Mouse (Mus musculus): ENCODE data around the gene Btbd17. TPM values are rescaled to one million over a fixed set of nuclear protein-coding genes. Genes with fewer than 3 reads are reported as not detected.

The Btbd17 gene
- not detected in 2 replicates for polyA plus RNA-seq (2015; fragmentation: Nextera tagmentation; extraction: Ambion mirVana)

DNA sequence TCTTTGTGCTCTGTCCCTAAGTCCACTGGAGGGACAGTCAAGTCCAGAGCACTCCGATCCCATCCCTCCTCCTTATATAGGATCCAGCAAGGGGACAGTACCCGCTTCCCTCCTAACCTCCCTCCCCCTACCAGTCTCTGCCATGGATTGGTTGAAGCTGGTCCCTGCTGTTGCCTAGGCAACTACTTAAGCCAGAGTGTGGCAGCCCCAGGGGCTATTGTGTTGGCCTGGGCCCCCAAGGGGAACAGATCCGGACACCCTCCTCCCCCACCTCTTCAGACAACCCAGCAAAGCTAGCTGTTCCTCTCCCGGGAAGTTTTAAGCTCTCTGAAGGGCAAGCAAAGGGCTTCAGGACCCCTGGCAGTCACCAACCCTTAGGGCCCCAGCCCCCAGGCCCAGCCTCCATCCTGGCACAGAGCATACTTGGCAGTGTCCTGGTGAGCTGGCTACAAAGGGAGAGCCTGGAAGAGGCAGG lies at the start of gene Btbd17:
TSS of gene Btbd17 (minus strand) at position 98 of the 475 bp plus-strand sequence.
- H3K9me3 ChIP-seq (replicated peaks; ENCODE audit: control insufficient read depth, low read length) = no peaks in the 10 kb centered on the region
- ATAC-seq (replicated peaks; ENCODE audit: extremely low read depth, insufficient read depth, low FRiP score) = no peak
- peak within 1 kb of the TSS; percentile 47 for H3K4me3 ChIP-seq (ENCODE audit: low read length)
- peak within 1 kb of the TSS; percentile 66 for H3K4me2 ChIP-seq (ENCODE audit: low read depth, low read length)
- peak within 1 kb of the TSS; percentile 38; the same call in 1 of the 2 replicates for H3K9ac ChIP-seq (ENCODE audit: low read length)
- H3K27me3 ChIP-seq (ENCODE audit: control insufficient read depth, insufficient read depth, low read length) = peaks cover 34% of the 10 kb centered on the region
- WGBS = 10% methylated on average over 4 of the region's 4 CpGs
- H3K27ac ChIP-seq (ENCODE audit: low read length) = no peak within 1 kb of the TSS
- no peaks in the 10 kb centered on the region for H3K36me3 ChIP-seq (ENCODE audit: control insufficient read depth, insufficient read depth)
- peaks cover 7% of the 10 kb centered on the region for H3K4me1 ChIP-seq (ENCODE audit: control insufficient read depth, insufficient read depth, low read length)

DNA sequence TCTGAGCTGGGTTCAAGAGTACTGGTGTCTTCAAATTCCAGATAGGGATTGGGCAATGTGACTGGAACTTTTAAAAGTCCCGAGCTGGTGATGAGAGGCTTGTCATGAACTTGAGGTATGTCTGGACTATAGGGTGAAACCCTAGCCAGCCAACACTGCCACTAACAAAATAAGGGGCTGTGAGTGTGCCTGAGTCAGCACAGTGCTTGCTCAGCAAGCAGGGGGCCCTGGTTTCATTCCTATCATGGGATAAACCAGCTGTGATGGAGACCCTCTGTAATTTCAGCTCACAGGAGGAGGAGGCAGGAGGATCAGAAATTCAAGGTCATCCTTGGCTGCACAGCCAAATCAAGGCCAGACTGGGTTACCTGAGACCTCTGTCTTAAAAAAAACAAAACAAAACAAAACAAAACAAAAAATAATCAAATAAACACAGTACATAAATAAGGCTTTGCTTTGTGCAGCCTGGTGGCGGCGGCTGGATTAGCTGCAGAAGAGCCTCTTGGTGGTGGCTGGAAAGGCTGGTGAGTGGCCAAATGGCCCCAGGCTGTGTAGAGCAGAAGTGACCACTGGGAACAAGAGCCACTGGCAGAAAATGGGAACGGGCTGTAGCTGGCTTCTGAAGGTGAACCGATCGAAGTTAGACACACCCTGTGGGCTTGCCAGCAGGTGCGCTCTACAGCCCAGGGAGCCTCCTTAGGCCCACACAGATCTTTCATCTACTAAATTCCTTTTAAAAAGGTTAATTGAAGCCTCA lies 48.9 kb upstream of the Btbd17 start:
- H3K9ac ChIP-seq (ENCODE audit: low read length) = no peak overlapping the region; the same call in 1 of the 2 replicates
- no peak overlapping the region for H3K4me3 ChIP-seq (ENCODE audit: low read length)
- H3K4me1 ChIP-seq (ENCODE audit: control insufficient read depth, insufficient read depth, low read length) = peaks cover 9% of the 10 kb centered on the region
- no peak overlapping the region for H3K4me2 ChIP-seq (ENCODE audit: low read depth, low read length)
- no peaks in the 10 kb centered on the region for H3K36me3 ChIP-seq (ENCODE audit: control insufficient read depth, insufficient read depth)
- 71% methylated on average over 7 of the region's 7 CpGs for WGBS
- peaks cover 3% of the 10 kb centered on the region for H3K9me3 ChIP-seq (replicated peaks; ENCODE audit: control insufficient read depth, low read length)
- peak overlapping the region; percentile 70 for H3K27ac ChIP-seq (ENCODE audit: low read length)
- H3K27me3 ChIP-seq (ENCODE audit: control insufficient read depth, insufficient read depth, low read length) = peaks cover 3% of the 10 kb centered on the region
- ATAC-seq (replicated peaks; ENCODE audit: extremely low read depth, insufficient read depth, low FRiP score) = no peak

DNA sequence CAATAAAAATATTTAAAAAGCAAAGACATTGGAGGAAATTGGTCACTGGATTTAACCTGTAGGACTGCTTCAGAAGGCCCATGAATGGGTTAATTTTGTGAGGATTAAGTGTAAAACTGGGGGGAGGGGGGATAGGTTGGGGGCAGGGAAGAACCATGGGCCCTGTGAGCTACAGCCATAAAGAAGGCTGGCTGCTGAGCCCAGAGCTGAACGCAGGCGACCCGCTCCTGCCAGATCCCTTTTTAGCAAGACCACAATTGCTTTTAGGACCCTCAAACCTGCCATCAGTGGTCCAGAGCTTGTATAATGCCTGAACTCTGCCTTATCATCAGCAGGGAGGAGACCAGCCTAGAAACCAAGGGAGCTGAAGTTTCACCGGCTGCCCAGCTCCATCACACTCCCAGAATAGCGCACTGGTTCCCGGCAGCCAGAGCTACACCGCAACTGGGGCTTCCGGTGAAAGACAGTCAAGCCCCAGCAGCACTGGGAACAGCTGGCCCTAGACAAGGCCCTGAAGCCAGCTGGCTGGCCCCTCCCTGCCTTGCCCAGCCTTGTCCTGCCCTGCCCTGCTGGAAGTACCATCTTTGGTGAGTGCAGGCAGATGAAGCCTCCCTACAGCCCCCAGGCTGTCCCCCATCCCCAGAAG lies 48.2 kb upstream of the Btbd17 start:
- peak overlapping the region; percentile 2; the same call in 1 of the 2 replicates for H3K9ac ChIP-seq (ENCODE audit: low read length)
- peak overlapping the region; percentile 70 for H3K27ac ChIP-seq (ENCODE audit: low read length)
- H3K9me3 ChIP-seq (replicated peaks; ENCODE audit: control insufficient read depth, low read length) = peaks cover 3% of the 10 kb centered on the region
- H3K4me2 ChIP-seq (ENCODE audit: low read depth, low read length) = peak overlapping the region; percentile 10; the same call in 1 of the 2 replicates
- ATAC-seq (replicated peaks; ENCODE audit: extremely low read depth, insufficient read depth, low FRiP score) = peak; percentile 90
- peaks cover 9% of the 10 kb centered on the region for H3K4me1 ChIP-seq (ENCODE audit: control insufficient read depth, insufficient read depth, low read length)
- H3K4me3 ChIP-seq (ENCODE audit: low read length) = no peak overlapping the region
- WGBS = 7% methylated on average over 8 of the region's 8 CpGs
- no peaks in the 10 kb centered on the region; the same call in 1 of the 2 replicates for H3K27me3 ChIP-seq (ENCODE audit: control insufficient read depth, insufficient read depth, low read length)
- no peaks in the 10 kb centered on the region for H3K36me3 ChIP-seq (ENCODE audit: control insufficient read depth, insufficient read depth)

DNA sequence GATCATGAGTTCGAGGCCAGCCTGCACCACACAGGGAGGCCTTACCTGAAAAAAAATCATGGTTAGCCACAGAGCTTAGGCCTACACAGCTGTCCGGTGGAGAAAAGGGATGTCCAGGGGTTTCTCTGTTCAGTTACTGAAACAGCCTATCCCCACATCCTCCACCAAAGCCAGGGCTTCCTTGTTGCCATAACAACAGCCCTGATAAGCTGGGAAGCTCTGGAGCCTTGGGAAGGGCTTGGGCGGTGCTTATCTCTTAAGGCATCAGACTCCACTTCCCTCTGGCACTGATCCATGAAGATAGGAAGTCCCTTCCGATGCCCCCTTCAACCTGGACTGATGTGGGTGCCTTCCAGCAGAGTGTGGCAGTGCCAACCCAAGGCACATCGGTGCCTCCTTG lies 37.4 kb upstream of the Btbd17 start:
- Histone ChIP-seq H3K36me3 (ENCODE audit: control insufficient read depth, insufficient read depth) (no peaks in the 10 kb centered on the region), H3K27ac (ENCODE audit: low read length) (no peak overlapping the region), H3K4me3 (ENCODE audit: low read length) (no peak overlapping the region), H3K4me2 (ENCODE audit: low read depth, low read length) (no peak overlapping the region), H3K9me3 (replicated peaks; ENCODE audit: control insufficient read depth, low read length) (0 out of 2 replicates have a peak, but pooled peaks cover 2% of the 10 kb centered on the region), H3K4me1 (ENCODE audit: control insufficient read depth, insufficient read depth, low read length) (peaks cover 16% of the 10 kb centered on the region), H3K9ac (ENCODE audit: low read length) (no peak overlapping the region), H3K27me3 (ENCODE audit: control insufficient read depth, insufficient read depth, low read length) (no peaks in the 10 kb centered on the region)
- WGBS = 41% methylated on average over 5 of the region's 5 CpGs
- ATAC-seq (replicated peaks; ENCODE audit: extremely low read depth, insufficient read depth, low FRiP score) = no peak

DNA sequence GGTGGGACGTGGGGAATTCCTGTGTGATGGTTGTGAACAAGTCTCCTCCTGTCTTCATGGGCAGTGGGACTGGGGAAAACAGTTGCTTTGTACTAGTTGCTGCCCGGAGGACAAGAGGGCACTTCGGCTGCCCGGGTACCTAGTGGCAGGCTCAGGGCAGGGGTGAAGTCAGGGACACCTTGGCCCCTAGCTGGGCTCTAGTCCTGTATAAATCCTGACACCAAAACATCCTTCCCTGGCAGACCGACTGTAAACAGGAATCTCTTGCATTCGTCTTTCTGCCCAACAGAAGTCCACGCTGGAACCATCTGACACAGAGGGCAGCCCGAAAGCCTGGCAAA lies 34.7 kb upstream of the Btbd17 start:
- WGBS = 28% methylated on average over 8 of the region's 8 CpGs
- Histone ChIP-seq H3K27ac (ENCODE audit: low read length) (peak overlapping the region; percentile 80), H3K4me1 (ENCODE audit: control insufficient read depth, insufficient read depth, low read length) (peaks cover 15% of the 10 kb centered on the region), H3K4me3 (ENCODE audit: low read length) (peak overlapping the region; percentile 45), H3K27me3 (ENCODE audit: control insufficient read depth, insufficient read depth, low read length) (no peaks in the 10 kb centered on the region), H3K9ac (ENCODE audit: low read length) (peak overlapping the region; percentile 59), H3K9me3 (replicated peaks; ENCODE audit: control insufficient read depth, low read length) (no peaks in the 10 kb centered on the region), H3K4me2 (ENCODE audit: low read depth, low read length) (peak overlapping the region; percentile 71), H3K36me3 (ENCODE audit: control insufficient read depth, insufficient read depth) (no peaks in the 10 kb centered on the region)
- ATAC-seq (replicated peaks; ENCODE audit: extremely low read depth, insufficient read depth, low FRiP score) = peak; percentile 5; the same call in 1 of the 2 replicates

DNA sequence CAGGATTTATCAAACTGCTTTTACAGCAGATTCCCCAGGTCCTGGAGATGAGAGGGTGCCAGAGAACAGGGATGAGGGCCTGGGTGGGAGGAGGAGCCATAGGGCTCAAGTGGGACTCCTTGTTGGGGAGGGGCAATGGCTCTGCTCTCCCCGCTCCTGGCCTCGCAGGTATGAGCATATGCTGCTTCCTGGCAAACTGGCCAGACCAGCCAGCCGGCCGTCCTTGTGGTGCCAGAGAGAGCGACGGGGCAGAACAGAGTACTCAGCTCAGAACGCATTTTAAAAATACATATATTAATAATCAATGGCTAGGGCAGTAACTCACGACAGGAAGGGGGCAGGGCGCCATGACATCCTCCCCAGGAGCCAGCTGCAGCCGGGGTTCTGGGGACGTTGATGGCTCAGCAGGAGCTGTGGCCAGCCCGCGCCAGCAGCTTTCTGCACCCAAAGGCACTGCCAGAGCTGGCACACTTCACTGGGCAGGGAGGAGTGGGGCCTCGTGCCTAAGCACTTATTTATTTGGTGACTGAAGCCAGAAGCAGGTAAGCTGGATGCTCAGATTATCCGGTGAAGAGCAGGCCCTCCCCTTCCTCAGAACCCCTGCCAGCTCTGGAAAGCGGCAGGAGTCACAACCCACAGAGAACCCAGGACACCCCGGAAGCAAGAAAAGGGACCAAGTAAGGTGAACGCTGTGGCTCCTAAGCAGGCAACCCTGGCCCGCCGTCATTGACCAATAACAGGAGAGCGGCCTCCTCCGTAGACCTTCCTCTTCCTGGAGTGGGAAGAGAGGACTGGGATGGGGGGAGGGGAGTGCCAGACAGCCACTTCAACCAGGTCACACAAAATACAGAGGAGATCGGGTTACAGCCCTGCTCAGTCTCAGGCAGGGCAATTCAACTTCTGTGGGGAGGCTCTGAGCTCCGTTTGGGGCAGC lies 34.0 kb upstream of the Btbd17 start:
- Histone ChIP-seq H3K9me3 (replicated peaks; ENCODE audit: control insufficient read depth, low read length) (no peaks in the 10 kb centered on the region), H3K4me2 (ENCODE audit: low read depth, low read length) (peak overlapping the region; percentile 71), H3K36me3 (ENCODE audit: control insufficient read depth, insufficient read depth) (no peaks in the 10 kb centered on the region), H3K27ac (ENCODE audit: low read length) (peak overlapping the region; percentile 80), H3K9ac (ENCODE audit: low read length) (peak overlapping the region; percentile 59), H3K4me3 (ENCODE audit: low read length) (peak overlapping the region; percentile 45), H3K4me1 (ENCODE audit: control insufficient read depth, insufficient read depth, low read length) (peaks cover 15% of the 10 kb centered on the region), H3K27me3 (ENCODE audit: control insufficient read depth, insufficient read depth, low read length) (no peaks in the 10 kb centered on the region)
- 7% methylated on average over 24 of the region's 24 CpGs for WGBS
- peak; percentile 90 for ATAC-seq (replicated peaks; ENCODE audit: extremely low read depth, insufficient read depth, low FRiP score)

DNA sequence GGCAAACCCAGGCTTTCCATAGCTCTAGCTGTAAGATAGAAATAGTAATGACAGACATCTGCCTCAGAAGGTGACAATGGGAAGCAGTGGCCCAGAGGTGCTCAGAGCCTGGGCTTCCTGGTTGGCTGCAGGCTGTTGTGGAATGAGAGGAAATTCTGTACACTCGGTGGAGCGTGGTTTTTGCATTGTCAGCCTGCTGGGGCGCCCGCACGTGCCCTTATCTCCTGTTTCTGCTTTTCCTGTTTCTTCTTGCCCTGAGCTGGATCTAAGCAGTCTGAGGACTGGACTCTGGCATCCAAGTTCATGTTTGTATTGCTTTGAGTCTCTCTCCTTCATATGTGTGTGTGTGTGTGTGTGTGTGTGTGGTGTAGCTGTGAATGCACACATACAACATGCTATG lies 30.9 kb upstream of the Btbd17 start:
- Histone ChIP-seq H3K4me1 (ENCODE audit: control insufficient read depth, insufficient read depth, low read length) (peaks cover 24% of the 10 kb centered on the region), H3K4me2 (ENCODE audit: low read depth, low read length) (no peak overlapping the region), H3K4me3 (ENCODE audit: low read length) (no peak overlapping the region), H3K9ac (ENCODE audit: low read length) (no peak overlapping the region), H3K9me3 (replicated peaks; ENCODE audit: control insufficient read depth, low read length) (no peaks in the 10 kb centered on the region), H3K27ac (ENCODE audit: low read length) (no peak overlapping the region), H3K36me3 (ENCODE audit: control insufficient read depth, insufficient read depth) (no peaks in the 10 kb centered on the region), H3K27me3 (ENCODE audit: control insufficient read depth, insufficient read depth, low read length) (no peaks in the 10 kb centered on the region)
- 14% methylated on average over 5 of the region's 5 CpGs for WGBS
- 0 out of 2 replicates have a peak, but pooled peaks have one; percentile 8 for ATAC-seq (replicated peaks; ENCODE audit: extremely low read depth, insufficient read depth, low FRiP score)

DNA sequence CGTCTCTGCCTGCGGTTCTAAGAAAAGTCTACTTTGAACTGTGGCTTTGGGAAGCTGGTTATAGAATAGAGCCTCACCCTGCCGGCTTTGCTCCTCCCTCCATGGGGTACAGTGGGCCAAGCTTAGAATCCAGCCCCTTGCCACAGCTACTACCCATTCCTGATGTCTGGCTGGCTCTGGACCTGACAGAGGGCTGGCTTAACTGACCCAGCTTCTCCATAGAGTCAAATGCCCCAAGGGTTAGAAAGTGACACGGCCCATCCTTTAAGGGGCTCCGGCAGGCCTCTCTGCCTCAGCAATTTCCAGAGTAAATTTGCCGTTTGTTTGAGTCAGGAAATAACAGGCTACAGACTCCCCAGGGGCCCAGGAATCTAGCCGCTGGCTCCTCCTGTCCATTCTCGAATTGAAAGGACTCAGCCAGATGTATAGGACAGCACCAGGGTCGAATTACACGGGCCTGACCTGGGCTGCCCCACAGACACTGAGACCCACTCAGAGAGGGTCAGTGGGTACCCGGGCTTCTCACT lies 27.5 kb upstream of the Btbd17 start:
- Histone ChIP-seq H3K4me3 (ENCODE audit: low read length) (no peak overlapping the region), H3K4me2 (ENCODE audit: low read depth, low read length) (peak overlapping the region; percentile 4; the same call in 1 of the 2 replicates), H3K4me1 (ENCODE audit: control insufficient read depth, insufficient read depth, low read length) (peaks cover 9% of the 10 kb centered on the region; the same call in 1 of the 2 replicates), H3K36me3 (ENCODE audit: control insufficient read depth, insufficient read depth) (no peaks in the 10 kb centered on the region), H3K9me3 (replicated peaks; ENCODE audit: control insufficient read depth, low read length) (no peaks in the 10 kb centered on the region), H3K27me3 (ENCODE audit: control insufficient read depth, insufficient read depth, low read length) (no peaks in the 10 kb centered on the region), H3K27ac (ENCODE audit: low read length) (0 out of 2 replicates have a peak overlapping the region, but pooled peaks have one; percentile 1), H3K9ac (ENCODE audit: low read length) (no peak overlapping the region)
- 13% methylated on average over 11 of the region's 11 CpGs for WGBS
- no peak; the same call in 1 of the 2 replicates for ATAC-seq (replicated peaks; ENCODE audit: extremely low read depth, insufficient read depth, low FRiP score)

Measured in heart, embryonic 16.5 days (tissue).